In genomic region chr15:12275091-12275623, GRCm38 (mm10) we compare ENCODE assay signal across 23 mouse cellular contexts. TPM values are rescaled to one million over a fixed set of nuclear protein-coding genes. Genes with fewer than 3 reads are reported as not detected.
A peak's percentile ranks its signal among the peaks of the same experiment; 100 is the strongest.
DNase-seq lines count a peak whose midpoint lies in the region; ATAC-seq and TF ChIP-seq lines count a peak whose summit lies in the region.
"Had no signal": no experiment of that assay in that cellular context is flagged by ENCODE, and none has a peak within 500 bp of the region (broad histone marks: within the 10 kb centered on the region; RNA-seq: fewer than 3 reads in every experiment).

No protein-coding gene starts in this region.

- H3K27ac ChIP-seq in ES-Bruce4 (ENCODE audit: insufficient read depth, low read length), result peak overlapping the region; percentile 68; the same call in 1 of the 2 replicates
- no peak overlapping the region for H3K27ac ChIP-seq in layer of hippocampus, adult 2 months
- no peak overlapping the region for H3K27ac ChIP-seq in lung, postnatal 0 days (ENCODE audit: low read length)
- H3K27ac ChIP-seq: embryonic facial prominence, embryonic 15.5 days; forebrain, embryonic 10.5 days; hindbrain, embryonic 14.5 days; intestine, embryonic 15.5 days had no signal

- H3K4me3 ChIP-seq in ES-Bruce4 (ENCODE audit: low read depth, low read length), result no peak overlapping the region
- H3K4me3 ChIP-seq in layer of hippocampus, adult 2 months, result no peak overlapping the region
- H3K4me3 ChIP-seq in lung, postnatal 0 days (ENCODE audit: low read depth, low read length), result no peak overlapping the region
- H3K4me3 ChIP-seq: embryonic facial prominence, embryonic 15.5 days; erythroblast, embryonic 14.5 days; forebrain, embryonic 10.5 days; intestine, embryonic 15.5 days had no signal

- H3K4me1 ChIP-seq in ES-Bruce4 (ENCODE audit: control insufficient read depth, insufficient read depth, low read length), result peaks cover 4% of the 10 kb centered on the region
- H3K4me1 ChIP-seq in lung, postnatal 0 days (ENCODE audit: insufficient read depth, low read depth, low read length), result 0 out of 2 replicates have a peak, but pooled peaks cover 2% of the 10 kb centered on the region
- H3K4me1 ChIP-seq: embryonic facial prominence, embryonic 15.5 days; forebrain, embryonic 10.5 days; intestine, embryonic 15.5 days had no signal

- H3K4me2 ChIP-seq in lung, postnatal 0 days (replicated peaks; ENCODE audit: low read depth, low read length), result no peak overlapping the region
- H3K4me2 ChIP-seq: embryonic facial prominence, embryonic 15.5 days; hindbrain, embryonic 14.5 days; intestine, embryonic 15.5 days had no signal

- no peak for TF ChIP-seq CTCF in ES-Bruce4 (IDR thresholded peaks at IDR 0.05; ENCODE audit: low read depth, low read length)
- TF ChIP-seq CTCF in layer of hippocampus, adult 2 months (conservative IDR thresholded peaks at IDR 0.05), result no peak
- no peak for TF ChIP-seq CTCF in lung, postnatal 0 days (IDR thresholded peaks at IDR 0.05)

- H3K36me3 ChIP-seq in ES-Bruce4 (ENCODE audit: control insufficient read depth, insufficient read depth, low read length, poor library complexity, severe bottlenecking), result no peaks in the 10 kb centered on the region
- H3K36me3 ChIP-seq in lung, postnatal 0 days (ENCODE audit: insufficient read depth, low read length), result peaks cover 5% of the 10 kb centered on the region; the same call in 1 of the 2 replicates
- H3K36me3 ChIP-seq: intestine, embryonic 15.5 days had no signal

- TF ChIP-seq EP300 in ES-Bruce4 (IDR thresholded peaks at IDR 0.05; ENCODE audit: insufficient read depth, low read depth, low read length), result 0 out of 2 replicates have a peak, but pooled peaks have one; percentile 20
- TF ChIP-seq EP300 in lung, postnatal 0 days (IDR thresholded peaks at IDR 0.05), result no peak

- no peaks in the 10 kb centered on the region for H3K9me3 ChIP-seq in ES-Bruce4 (replicated peaks; ENCODE audit: control insufficient read depth, insufficient read depth, low read length, poor library complexity, severe bottlenecking)
- H3K9me3 ChIP-seq in lung, postnatal 0 days (ENCODE audit: low read length), result no peaks in the 10 kb centered on the region
- H3K9me3 ChIP-seq: forebrain, embryonic 10.5 days; intestine, embryonic 15.5 days had no signal

- H3K9ac ChIP-seq in ES-Bruce4 (ENCODE audit: low read depth, poor library complexity, severe bottlenecking), result no peak overlapping the region
- no peak overlapping the region for H3K9ac ChIP-seq in lung, postnatal 0 days (replicated peaks; ENCODE audit: low read depth)
- H3K9ac ChIP-seq: embryonic facial prominence, embryonic 15.5 days; hindbrain, embryonic 14.5 days; intestine, embryonic 15.5 days had no signal

- DNase-seq in 416B (ENCODE audit: low read depth) (peak; percentile 27), MEL-GATA-1-ER (ENCODE audit: extremely low read depth, low read depth) (peak; percentile 36)
- DNase-seq in layer of hippocampus, postnatal 14 days (ENCODE audit: low spot score in 2 of 2), result no peak
- no peak for DNase-seq in layer of hippocampus, adult 2 months (ENCODE audit: low spot score in 2 of 2)
- DNase-seq in lung, postnatal 0 days (ENCODE audit: low spot score), result no peak
- no peak for DNase-seq in layer of hippocampus, adult 9-10 months (ENCODE audit: low spot score)
- DNase-seq: adrenal gland, adult 2 months; adrenal gland, postnatal 25 days; cerebellum, adult 18-20 months; cerebellum, adult 9-11 months; cerebellum, postnatal 36 days; embryo, embryonic 11 days; heart, postnatal 10 days; heart, postnatal 4 days; kidney, adult 18-20 months had no signal

- no peaks in the 10 kb centered on the region for H3K27me3 ChIP-seq in ES-Bruce4 (ENCODE audit: control insufficient read depth, insufficient read depth, low read length, poor library complexity, severe bottlenecking)
- H3K27me3 ChIP-seq in lung, postnatal 0 days (replicated peaks; ENCODE audit: insufficient read depth, low read length), result no peaks in the 10 kb centered on the region
- H3K27me3 ChIP-seq: embryonic facial prominence, embryonic 15.5 days; intestine, embryonic 15.5 days had no signal

- WGBS in lung, postnatal 0 days, result 81% methylated on average over 4 of the region's 4 CpGs

- ATAC-seq in granulocyte monocyte progenitor cell, adult 5-6 weeks (replicated peaks; ENCODE audit: poor library complexity, severe bottlenecking), result peak; percentile 78
- ATAC-seq in lung, postnatal 0 days, result no peak
- ATAC-seq: intestine, embryonic 15.5 days had no signal

- no peak for TF ChIP-seq POLR2A in ES-Bruce4 (IDR thresholded peaks at IDR 0.05; ENCODE audit: insufficient read depth, low read length)

RNA-seq across cellular contexts. Expression of gene Golph3, which starts 46.1 kb away (rescaled TPM):
- polyA plus RNA-seq in ES-Bruce4 (2011; ENCODE audit: insufficient read depth, insufficient read length, low read depth, missing spikeins), result 119 and 124 TPM in 2 replicates
- total RNA-seq in granulocyte monocyte progenitor cell, adult 5-6 weeks (2014; fragmentation: Nextera tagmentation), result 64.1 and 73.3 TPM in 2 replicates
- total RNA-seq in granulocyte monocyte progenitor cell, adult 5-6 weeks (2017), result 92.7 and 98.3 TPM in 2 replicates
- 10 to 100 TPM; 95.2 to 96.1 TPM for total RNA-seq in layer of hippocampus, postnatal 14 days (2021)
- total RNA-seq in layer of hippocampus, adult 2 months (2021), result 10 to 100 TPM; 91.3 to 94.5 TPM
- polyA plus RNA-seq in lung, postnatal 0 days (2015; fragmentation: Nextera tagmentation; extraction: Ambion mirVana), result 79.4 and 85.9 TPM in 2 replicates

RNA-seq across cellular contexts. Expression of gene 1810049J17Rik, which starts 46.5 kb away (rescaled TPM):
- polyA plus RNA-seq in ES-Bruce4 (2011; ENCODE audit: insufficient read depth, insufficient read length, low read depth, missing spikeins), result not detected in 2 replicates
- total RNA-seq in granulocyte monocyte progenitor cell, adult 5-6 weeks (2014; fragmentation: Nextera tagmentation), result not detected in 2 replicates
- total RNA-seq in granulocyte monocyte progenitor cell, adult 5-6 weeks (2017), result not detected in 2 replicates
- 1 to 10 TPM in 1 of 2 experiments, not detected in 1; 1.6 TPM for total RNA-seq in layer of hippocampus, postnatal 14 days (2021)
- 1 to 10 TPM in 1 of 2 experiments, under 1 TPM in 1; 0.95 to 1.2 TPM for total RNA-seq in layer of hippocampus, adult 2 months (2021)
- polyA plus RNA-seq in lung, postnatal 0 days (2015; fragmentation: Nextera tagmentation; extraction: Ambion mirVana), result 0.33 and 1.1 TPM in 2 replicates
- total RNA-seq: adrenal gland, postnatal 25 days had no signal
- polyA plus RNA-seq: embryonic facial prominence, embryonic 11.5 days; erythroblast, embryonic 14.5 days; forebrain, embryonic 10.5 days had no signal

Comparison
In these comparisons a context has a peak if more than half of its experiments do, and no peak if none do; other contexts are left out.
1. DNase-seq: peak in 416B (single experiment) and MEL-GATA-1-ER (single experiment); none in layer of hippocampus, postnatal 14 days (0 of 2), layer of hippocampus, adult 2 months (0 of 2), lung, postnatal 0 days (single experiment) and layer of hippocampus, adult 9-10 months (single experiment).